Mouse (Mus musculus): Measurements from ENCODE around the gene Hfm1. TPM values are rescaled to one million over a fixed set of nuclear protein-coding genes. Genes with fewer than 3 reads are reported as not detected.
A peak's percentile ranks its signal among the peaks of the same experiment; 100 is the strongest.

Gene Hfm1
- 0.03 TPM for polyA plus RNA-seq (2021)

DNA sequence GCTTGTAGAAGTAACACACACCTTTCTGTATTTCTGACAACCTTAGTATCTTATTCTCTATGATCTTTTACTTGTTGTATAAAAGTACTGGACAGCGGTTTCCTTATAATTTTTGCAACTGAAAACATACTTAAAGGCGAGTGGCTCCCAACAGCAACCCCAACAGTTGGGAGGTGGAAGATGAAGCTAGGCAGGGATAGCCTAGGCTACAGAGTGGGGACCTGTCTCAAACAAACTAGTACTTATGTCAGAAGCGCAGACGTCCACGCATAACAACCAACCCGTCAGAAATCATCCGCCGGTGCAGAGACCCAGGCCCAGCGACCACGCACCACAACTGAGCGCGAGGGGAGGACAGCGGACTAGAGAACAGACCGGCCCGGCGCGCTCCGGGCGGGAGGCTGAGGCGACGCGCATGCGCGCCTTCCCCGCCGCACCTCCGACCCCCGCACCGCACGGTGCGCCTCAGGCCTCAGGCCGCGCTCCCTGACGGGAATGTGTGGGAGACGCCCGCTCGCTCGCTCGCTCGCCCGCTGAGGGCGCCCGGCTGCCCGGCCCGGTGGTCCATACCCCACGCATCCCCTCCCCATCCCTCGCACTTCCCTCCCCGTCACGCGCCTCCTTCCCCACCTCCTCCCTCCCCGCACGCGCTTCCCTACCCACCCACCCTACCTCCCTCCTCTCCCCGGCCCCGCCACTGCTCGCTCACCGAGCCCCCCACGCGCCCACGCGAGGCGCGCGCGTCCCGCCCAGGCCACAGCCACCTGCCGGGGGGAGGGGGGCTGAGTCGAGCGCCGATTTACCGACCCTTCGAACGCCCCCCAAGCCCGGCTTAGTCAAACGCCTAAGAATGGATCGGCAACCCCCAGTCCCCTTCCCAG is at the start of gene Hfm1:
Gene Hfm1, minus strand, starts transcription at position 834 of the 881 bp plus-strand sequence.
- DNase-seq (ENCODE audit: low read depth, low spot score) (no peak), ATAC-seq (peak; percentile 35)
- POLR2A ChIA-PET, result no interaction called here
- in situ Hi-C loops (cut with MboI; ENCODE audit: low pct_unique_long_range_greater_than_20kb), result loop anchor here (5.0 kb wide), 1 partner anchor 37 kb away; the partner anchor contains the start of gene Cdc7
- CTCF ChIA-PET, result interaction anchor here (0.7 to 2.0 kb wide), 5 partner anchors 9 to 65 kb away, joined by 3 to 5 read pairs (median 3); partner anchors contain the start of gene Cdc7
- TF ChIP-seq CTCF (IDR thresholded peaks at IDR 0.05), result peak; percentile 33
- peaks cover 18% of the 10 kb centered on the region for H3K27me3 ChIP-seq

DNA sequence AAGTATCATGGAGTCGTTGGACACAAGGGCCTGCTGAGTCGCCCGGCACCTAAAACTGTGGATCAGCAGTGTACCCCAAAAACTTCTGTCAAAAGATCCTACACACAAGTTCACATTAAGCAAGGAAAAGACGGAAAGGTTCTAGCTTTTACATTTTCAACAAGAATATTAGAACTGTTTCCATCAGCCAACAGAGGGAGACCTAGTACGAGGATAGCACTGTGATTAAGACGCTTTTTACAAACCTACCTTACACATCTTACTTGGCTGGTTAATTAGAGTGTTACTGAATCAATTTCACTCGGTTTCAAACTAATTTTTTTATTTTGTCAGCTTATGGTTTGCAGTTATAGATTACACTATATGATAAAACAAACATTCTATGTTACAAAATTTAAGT is 47.8 kb upstream of the Hfm1 start:
- ATAC-seq (no peak), DNase-seq (ENCODE audit: low read depth, low spot score) (no peak)
- ChIA-PET POLR2A (no interaction called here), CTCF (no interaction called here)
- H3K27me3 ChIP-seq, result no peaks in the 10 kb centered on the region
- TF ChIP-seq CTCF (IDR thresholded peaks at IDR 0.05), result no peak
- in situ Hi-C loops (cut with MboI; ENCODE audit: low pct_unique_long_range_greater_than_20kb), result no loop called here

DNA sequence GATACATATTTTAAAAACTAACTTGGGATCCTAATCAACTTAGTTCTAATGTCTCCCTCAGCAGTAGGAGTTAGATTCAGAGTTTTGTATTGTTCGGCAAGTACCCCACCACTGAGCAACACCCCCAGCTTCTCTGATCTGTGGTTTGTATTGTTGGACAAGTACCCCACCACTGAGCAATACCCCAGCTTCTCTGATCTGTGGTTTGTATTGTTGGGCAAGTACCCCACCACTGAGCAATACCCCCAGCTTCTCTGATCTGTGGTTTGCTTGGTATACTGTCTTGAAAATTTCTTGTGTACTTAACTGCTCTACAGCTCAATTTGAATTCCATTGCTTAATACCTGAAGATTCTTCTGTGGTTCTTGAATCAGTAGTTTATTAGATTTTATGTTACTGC is 41.5 kb upstream of the Hfm1 start:
- no peak for TF ChIP-seq CTCF (IDR thresholded peaks at IDR 0.05)
- ChIA-PET CTCF (interaction anchor here (0.6 to 2.8 kb wide), 3 partner anchors 40 to 352 kb away, joined by 3 to 14 read pairs (median 3); no protein-coding TSS in a partner anchor), POLR2A (no interaction called here)
- ATAC-seq (no peak), DNase-seq (ENCODE audit: low read depth, low spot score) (no peak)
- no peaks in the 10 kb centered on the region for H3K27me3 ChIP-seq
- in situ Hi-C loops (cut with MboI; ENCODE audit: low pct_unique_long_range_greater_than_20kb), result no loop called here

DNA sequence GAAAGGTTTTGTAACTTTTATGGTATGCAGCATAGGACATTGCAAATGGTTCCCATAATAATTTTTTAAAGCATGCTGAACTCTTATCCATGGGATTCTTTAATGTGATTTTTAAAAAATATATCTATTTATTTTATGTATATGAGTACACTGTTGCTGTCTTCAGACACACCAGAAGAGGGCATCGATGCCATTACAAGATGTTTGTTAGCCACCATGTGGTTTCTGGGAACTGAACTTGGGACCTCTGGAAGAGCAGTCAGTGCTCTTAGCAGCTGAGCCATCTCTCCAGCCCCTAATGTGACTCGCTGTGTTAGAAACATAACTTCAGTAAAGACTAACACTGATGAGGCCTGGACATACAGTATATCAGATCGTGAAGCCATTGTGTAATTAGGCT is 40.3 kb upstream of the Hfm1 start:
- in situ Hi-C loops (cut with MboI; ENCODE audit: low pct_unique_long_range_greater_than_20kb), result no loop called here
- ATAC-seq, result no peak
- no peak for TF ChIP-seq CTCF (IDR thresholded peaks at IDR 0.05)
- POLR2A ChIA-PET, result no interaction called here
- no peak for DNase-seq (ENCODE audit: low read depth, low spot score)
- H3K27me3 ChIP-seq, result no peaks in the 10 kb centered on the region
- CTCF ChIA-PET, result no interaction called here

DNA sequence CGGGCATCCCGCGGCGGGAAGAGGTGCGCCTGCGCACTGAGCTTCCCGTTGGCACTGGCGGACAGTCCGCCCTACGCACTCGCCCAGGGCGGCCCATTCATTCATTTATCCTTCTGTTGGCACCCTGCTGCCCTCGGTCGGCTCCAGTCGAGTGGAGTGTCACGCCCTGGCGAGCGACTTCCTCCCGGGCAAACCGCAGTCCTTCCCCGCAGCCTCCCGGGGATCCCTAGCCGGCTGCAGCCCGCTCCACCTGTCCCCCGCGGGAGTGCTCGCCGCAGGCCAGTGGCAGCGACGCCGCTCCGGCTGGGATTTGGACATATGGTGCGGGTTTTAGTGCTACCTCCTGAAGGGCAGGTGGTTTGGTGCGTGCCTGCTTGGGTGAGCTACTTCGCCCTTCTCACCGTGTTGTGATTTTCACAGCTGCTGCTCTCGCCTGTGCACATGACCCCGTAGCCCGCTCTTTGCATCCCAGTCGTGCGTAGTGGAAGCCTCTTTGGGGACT is 38.4 kb upstream of the Hfm1 start:
- POLR2A ChIA-PET, result no interaction called here
- CTCF ChIA-PET, result interaction anchor here (1.3 to 3.8 kb wide), 2 partner anchors 38 to 104 kb away, joined by 3 to 13 read pairs; partner anchors contain the start of gene Hfm1
- TF ChIP-seq CTCF (IDR thresholded peaks at IDR 0.05), result no peak
- DNase-seq (ENCODE audit: low read depth, low spot score) (peak; percentile 7), ATAC-seq (peak; percentile 88)
- in situ Hi-C loops (cut with MboI; ENCODE audit: low pct_unique_long_range_greater_than_20kb), result loop anchor here (5.0 kb wide), 1 partner anchor 37 kb away; the partner anchor contains the start of gene Hfm1
- H3K27me3 ChIP-seq, result no peaks in the 10 kb centered on the region

DNA sequence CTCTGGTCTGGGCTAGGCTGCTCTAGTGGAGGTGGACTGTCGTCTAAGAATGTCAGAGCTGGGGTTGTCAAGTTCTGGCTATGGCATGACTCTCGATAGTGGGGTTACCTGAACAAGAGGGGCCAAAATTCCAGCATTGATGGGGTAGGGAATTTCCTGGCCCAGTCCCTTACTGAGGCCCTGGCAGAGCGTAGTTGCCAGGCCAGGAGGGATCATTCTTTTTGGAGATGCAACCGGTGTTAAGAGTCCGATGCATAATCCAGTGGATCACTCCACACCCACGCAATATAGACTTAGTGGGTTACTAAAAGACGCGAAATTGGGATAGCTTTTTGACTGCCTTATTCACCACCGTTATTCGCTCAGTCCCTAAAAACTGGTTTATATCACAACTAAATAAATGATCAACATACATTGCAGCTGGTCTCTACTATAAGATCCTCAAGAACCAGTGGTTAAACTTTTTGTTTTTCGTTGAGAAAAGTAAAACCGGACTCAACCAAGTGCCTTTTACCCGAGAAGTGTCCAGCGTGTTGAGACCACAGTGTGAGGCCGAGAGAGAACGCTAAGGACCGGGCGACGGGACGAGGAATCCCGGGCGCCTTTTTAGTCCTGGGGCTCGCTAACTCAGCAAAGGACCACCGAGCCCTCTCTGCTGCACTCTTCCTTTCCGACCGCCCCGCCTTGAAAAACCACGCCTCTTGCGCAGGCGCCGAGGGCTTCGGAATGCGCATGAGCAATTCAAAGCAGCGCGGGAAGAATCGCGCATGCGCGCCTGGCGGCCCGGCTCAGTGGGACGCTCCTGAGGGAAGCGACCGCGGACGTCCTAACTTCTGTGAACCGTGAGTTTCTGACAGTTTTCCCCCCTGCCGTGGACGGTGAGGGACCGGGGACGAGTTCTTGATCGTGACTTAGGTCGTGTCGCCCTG is 37.7 kb upstream of the Hfm1 start, which contains the start of gene Cdc7:
Gene Cdc7, plus strand, starts transcription at position 739 of the 929 bp plus-strand sequence.
- peak; percentile 62 for DNase-seq (ENCODE audit: low read depth, low spot score)
- ATAC-seq, result peak; percentile 81
- no peaks in the 10 kb centered on the region for H3K27me3 ChIP-seq
- POLR2A ChIA-PET, result no interaction called here
- TF ChIP-seq CTCF (IDR thresholded peaks at IDR 0.05), result no peak
- in situ Hi-C loops (cut with MboI; ENCODE audit: low pct_unique_long_range_greater_than_20kb), result loop anchor here (5.0 kb wide), 1 partner anchor 37 kb away; the partner anchor contains the start of gene Hfm1
- CTCF ChIA-PET, result interaction anchor here (1.3 to 3.8 kb wide), 2 partner anchors 38 to 103 kb away, joined by 3 to 13 read pairs; partner anchors contain the start of gene Hfm1

DNA sequence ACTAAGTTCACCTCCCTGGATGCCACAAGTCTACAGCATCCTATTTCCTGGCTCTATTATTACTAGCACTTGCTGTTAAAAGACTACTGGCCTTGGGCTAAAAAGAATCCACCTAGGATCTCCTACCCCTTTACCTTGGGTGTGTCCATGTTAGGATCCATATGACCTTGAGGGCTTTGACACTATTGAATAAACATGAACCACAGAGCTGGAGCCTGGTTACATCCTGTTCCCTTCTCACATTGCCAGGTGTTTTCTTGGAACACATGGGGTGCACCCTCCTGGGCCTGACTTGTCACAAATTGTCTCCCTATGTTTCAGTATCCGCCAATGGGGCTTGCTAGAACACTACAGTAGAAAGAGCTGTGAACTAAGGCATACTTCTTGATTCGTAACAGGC is 34.3 kb upstream of the Hfm1 start:
- ChIA-PET POLR2A (no interaction called here), CTCF (interaction anchor here (0.6 to 1.8 kb wide), 2 partner anchors 27 to 36 kb away, joined by 3 to 4 read pairs; no protein-coding TSS in a partner anchor)
- no peaks in the 10 kb centered on the region for H3K27me3 ChIP-seq
- DNase-seq (ENCODE audit: low read depth, low spot score) (no peak), ATAC-seq (no peak)
- TF ChIP-seq CTCF (IDR thresholded peaks at IDR 0.05), result no peak
- in situ Hi-C loops (cut with MboI; ENCODE audit: low pct_unique_long_range_greater_than_20kb), result loop anchor here (5.0 kb wide), 1 partner anchor 33 kb away; the partner anchor contains the start of gene Hfm1

DNA sequence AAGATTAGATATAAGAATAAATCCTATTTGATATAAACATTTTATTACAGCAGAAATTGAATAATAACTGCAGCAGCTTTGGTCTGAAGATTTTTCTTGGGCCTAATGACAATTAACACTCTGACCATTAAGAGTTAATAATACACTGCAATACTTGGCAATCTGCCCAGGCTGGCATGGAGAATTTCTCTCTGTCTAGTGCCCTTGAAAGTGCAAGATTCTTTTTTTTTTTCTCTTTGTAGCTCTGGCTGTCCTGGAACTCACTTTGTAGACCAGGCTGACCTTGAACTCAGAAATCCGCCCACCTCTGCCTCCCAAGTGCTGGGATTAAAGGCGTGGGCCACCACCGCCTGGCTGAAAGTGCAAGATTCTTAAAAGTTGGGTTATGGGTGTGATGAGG is 32.9 kb upstream of the Hfm1 start:
- DNase-seq (ENCODE audit: low read depth, low spot score), result peak; percentile 10
- in situ Hi-C loops (cut with MboI; ENCODE audit: low pct_unique_long_range_greater_than_20kb), result no loop called here
- ChIA-PET CTCF (no interaction called here), POLR2A (interaction anchor here (0.7 kb wide), 1 partner anchor 379 kb away, joined by 3 read pairs; no protein-coding TSS in a partner anchor)
- H3K27me3 ChIP-seq, result no peaks in the 10 kb centered on the region
- TF ChIP-seq CTCF (IDR thresholded peaks at IDR 0.05), result no peak
- no peak for ATAC-seq

DNA sequence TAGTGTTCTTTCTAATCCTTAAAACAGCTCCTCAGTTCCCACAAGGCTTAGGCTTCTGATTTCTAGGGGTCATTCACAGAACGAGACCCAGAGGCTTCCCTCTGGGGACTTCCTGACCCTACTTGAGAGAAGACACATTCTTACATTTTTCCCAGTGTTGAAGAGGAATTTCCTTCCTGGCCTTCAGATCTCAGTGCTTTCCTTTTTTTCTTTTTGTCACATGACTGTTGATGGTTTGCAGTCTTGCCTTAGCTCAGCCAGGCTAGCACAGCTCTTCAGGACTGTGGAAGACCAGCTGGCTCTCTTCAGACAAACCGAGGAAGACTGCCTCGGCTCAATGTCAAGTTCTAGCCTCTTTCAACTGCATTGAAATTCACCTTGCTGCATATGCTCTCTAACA is 30.3 kb upstream of the Hfm1 start:
- TF ChIP-seq CTCF (IDR thresholded peaks at IDR 0.05), result no peak
- ChIA-PET CTCF (interaction anchor here (1.4 kb wide), 1 partner anchor 96 kb away, joined by 3 read pairs; no protein-coding TSS in a partner anchor), POLR2A (no interaction called here)
- in situ Hi-C loops (cut with MboI; ENCODE audit: low pct_unique_long_range_greater_than_20kb), result no loop called here
- H3K27me3 ChIP-seq, result no peaks in the 10 kb centered on the region
- DNase-seq (ENCODE audit: low read depth, low spot score) (no peak), ATAC-seq (no peak)

DNA sequence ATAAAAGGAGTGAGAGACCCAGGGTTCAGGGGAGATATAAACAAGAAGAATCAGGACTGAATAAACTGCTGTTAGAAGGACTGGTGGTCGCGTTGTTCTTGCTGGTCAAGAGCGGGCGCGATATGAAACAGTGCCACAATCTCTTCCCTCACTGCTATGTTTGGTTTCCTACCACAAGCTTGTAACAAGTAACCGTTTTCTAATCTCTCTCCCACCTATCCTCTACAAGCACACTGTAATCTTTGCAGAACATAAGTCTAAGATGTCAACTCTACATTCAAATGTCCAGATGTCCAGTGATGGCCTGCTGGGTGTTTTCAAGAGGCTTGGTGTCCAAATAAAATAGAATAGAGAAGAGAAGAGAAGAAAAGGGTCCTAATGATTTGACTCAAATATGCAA is 22.6 kb upstream of the Hfm1 start:
- no peak for ATAC-seq

More for the DNA sequence above, 22.6 kb upstream of the Hfm1 start:
- ChIA-PET POLR2A (no interaction called here), CTCF (no interaction called here)
- TF ChIP-seq CTCF (IDR thresholded peaks at IDR 0.05), result no peak
- H3K27me3 ChIP-seq, result no peaks in the 10 kb centered on the region
- in situ Hi-C loops (cut with MboI; ENCODE audit: low pct_unique_long_range_greater_than_20kb), result no loop called here
- no peak for DNase-seq (ENCODE audit: low read depth, low spot score)

All from Patski (cell line).